Mouse (Mus musculus): ENCODE results near the gene Smim27. TPM values are rescaled to one million over a fixed set of nuclear protein-coding genes. Genes with fewer than 3 reads are reported as not detected.

The Smim27 gene
- polyA plus RNA-seq, 1 experiment from 2014 or later: 21.6 TPM

DNA sequence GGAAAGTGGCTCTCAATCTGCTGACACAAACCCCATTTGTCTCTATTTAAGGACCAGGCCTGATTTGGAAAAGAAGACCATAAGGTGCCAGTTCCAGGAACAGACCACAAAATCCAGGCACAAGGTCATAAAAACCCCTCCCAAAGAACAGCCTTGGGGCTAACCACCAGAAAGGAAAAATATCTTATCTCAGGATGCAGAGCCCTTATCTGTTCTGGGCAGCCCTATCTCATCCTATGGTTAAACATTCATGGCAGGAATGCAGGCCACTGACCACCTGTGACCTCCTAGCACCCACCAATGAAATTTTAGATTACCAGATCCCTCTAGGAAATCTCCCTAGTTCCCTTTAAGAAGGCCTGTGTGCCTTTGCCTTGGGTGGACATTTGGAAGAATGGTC, 40.3 kb downstream of the Smim27 start:
- Histone ChIP-seq H3K27me3 (ENCODE audit: control insufficient read depth, insufficient read depth, low read length) (no peaks in the 10 kb centered on the region), H3K4me2 (ENCODE audit: low read depth) (no peak overlapping the region), H3K4me3 (ENCODE audit: low read depth, low read length) (no peak overlapping the region), H3K4me1 (ENCODE audit: control insufficient read depth, insufficient read depth, low read length) (no peaks in the 10 kb centered on the region), H3K9ac (ENCODE audit: low read length) (no peak overlapping the region), H3K27ac (ENCODE audit: low read depth, low read length) (no peak overlapping the region), H3K9me3 (ENCODE audit: control insufficient read depth, low read length) (no peaks in the 10 kb centered on the region), H3K36me3 (ENCODE audit: control insufficient read depth, insufficient read depth, low read length) (no peaks in the 10 kb centered on the region)
- DNase-seq (ENCODE audit: low spot score) (no peak), ATAC-seq (ENCODE audit: insufficient read depth, low FRiP score, low TSS enrichment) (no peak)

DNA sequence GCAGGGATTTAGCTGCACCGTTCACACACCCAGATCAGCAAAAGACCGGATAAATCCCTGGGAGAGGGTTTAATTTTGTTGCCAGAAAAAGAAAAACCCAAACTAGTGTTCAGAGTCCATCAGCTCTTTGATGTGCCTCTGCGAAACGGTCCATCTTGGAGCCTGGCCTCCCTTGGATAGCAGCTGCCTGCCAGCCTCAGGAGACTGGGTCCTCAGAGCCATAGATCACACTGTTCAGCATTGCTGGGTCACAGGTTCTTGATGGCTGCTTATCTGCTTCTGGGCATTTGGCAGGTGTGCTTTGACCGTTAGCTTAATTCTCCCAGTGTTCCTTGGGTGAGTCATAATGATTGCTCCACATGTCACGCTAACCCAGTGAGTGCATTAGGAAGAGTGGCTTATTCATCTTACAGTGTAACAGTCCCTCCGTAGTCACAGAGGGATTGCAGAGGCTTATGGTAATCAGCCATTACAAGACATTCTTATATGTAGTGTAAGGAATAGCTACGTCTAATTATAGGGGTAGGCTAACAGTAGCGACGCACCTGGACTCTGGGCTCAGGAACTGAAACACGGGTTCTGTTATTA, 41.5 kb downstream of the Smim27 start:
- DNase-seq (ENCODE audit: low spot score) (no peak), ATAC-seq (ENCODE audit: insufficient read depth, low FRiP score, low TSS enrichment) (no peak)
- WGBS: 81% methylated on average over 11 of the region's 11 CpGs
- no peaks in the 10 kb centered on the region for H3K36me3 ChIP-seq (ENCODE audit: control insufficient read depth, insufficient read depth, low read length)
- no peak overlapping the region for H3K4me3 ChIP-seq (ENCODE audit: low read depth, low read length)
- H3K27ac ChIP-seq (ENCODE audit: low read depth, low read length): no peak overlapping the region
- H3K27me3 ChIP-seq (ENCODE audit: control insufficient read depth, insufficient read depth, low read length): no peaks in the 10 kb centered on the region
- H3K4me2 ChIP-seq (ENCODE audit: low read depth): no peak overlapping the region
- H3K9ac ChIP-seq (ENCODE audit: low read length): no peak overlapping the region
- no peaks in the 10 kb centered on the region for H3K4me1 ChIP-seq (ENCODE audit: control insufficient read depth, insufficient read depth, low read length)
- no peaks in the 10 kb centered on the region for H3K9me3 ChIP-seq (ENCODE audit: control insufficient read depth, low read length)

DNA sequence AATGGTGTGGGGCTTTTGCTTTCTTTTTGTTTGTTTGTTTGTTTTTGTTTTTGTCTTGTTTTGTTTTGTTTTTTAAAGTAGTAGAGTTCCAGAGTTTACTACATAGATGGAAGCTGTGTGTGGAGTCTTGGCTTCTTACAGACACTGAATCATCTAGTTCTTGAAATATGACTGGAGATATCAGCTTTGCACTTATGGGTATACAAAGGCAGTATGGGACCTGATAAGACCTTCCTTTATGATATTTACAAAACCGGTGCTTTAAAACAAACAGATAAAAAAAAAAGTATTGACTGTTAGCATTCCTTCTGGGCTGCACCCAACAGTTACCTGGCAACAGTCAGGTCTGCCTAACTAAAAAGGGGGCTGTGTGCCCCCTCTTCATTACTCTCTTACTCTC, 42.8 kb downstream of the Smim27 start:
- Histone ChIP-seq H3K4me1 (ENCODE audit: control insufficient read depth, insufficient read depth, low read length) (no peaks in the 10 kb centered on the region), H3K27me3 (ENCODE audit: control insufficient read depth, insufficient read depth, low read length) (no peaks in the 10 kb centered on the region), H3K9ac (ENCODE audit: low read length) (no peak overlapping the region), H3K9me3 (ENCODE audit: control insufficient read depth, low read length) (no peaks in the 10 kb centered on the region), H3K4me2 (ENCODE audit: low read depth) (no peak overlapping the region), H3K27ac (ENCODE audit: low read depth, low read length) (no peak overlapping the region), H3K36me3 (ENCODE audit: control insufficient read depth, insufficient read depth, low read length) (no peaks in the 10 kb centered on the region), H3K4me3 (ENCODE audit: low read depth, low read length) (no peak overlapping the region)
- ATAC-seq (ENCODE audit: insufficient read depth, low FRiP score, low TSS enrichment) (no peak), DNase-seq (ENCODE audit: low spot score) (no peak)
- 83% methylated on average over 1 of the region's 1 CpGs for WGBS

DNA sequence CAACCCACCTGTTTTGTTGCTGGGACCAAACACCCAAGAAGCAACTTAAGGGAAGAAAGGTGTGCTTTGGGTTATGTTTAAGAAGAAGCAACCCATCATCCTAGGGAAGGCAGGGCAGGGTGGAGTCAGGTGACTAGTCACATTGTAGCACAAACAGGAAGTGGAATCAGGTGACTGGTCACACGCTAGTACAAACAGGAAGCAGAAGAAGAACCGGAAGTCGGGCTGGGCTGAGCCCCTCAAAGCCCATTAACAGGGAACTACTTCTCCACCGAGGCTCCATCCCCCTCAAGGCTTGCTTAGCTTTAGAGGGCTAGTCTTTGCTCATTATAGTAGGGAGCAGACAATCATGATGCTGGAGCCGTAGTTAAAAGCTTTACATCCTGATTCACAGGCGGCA, 43.6 kb downstream of the Smim27 start:
- 86% methylated on average over 6 of the region's 6 CpGs for WGBS
- H3K9me3 ChIP-seq (ENCODE audit: control insufficient read depth, low read length): no peaks in the 10 kb centered on the region

DNA sequence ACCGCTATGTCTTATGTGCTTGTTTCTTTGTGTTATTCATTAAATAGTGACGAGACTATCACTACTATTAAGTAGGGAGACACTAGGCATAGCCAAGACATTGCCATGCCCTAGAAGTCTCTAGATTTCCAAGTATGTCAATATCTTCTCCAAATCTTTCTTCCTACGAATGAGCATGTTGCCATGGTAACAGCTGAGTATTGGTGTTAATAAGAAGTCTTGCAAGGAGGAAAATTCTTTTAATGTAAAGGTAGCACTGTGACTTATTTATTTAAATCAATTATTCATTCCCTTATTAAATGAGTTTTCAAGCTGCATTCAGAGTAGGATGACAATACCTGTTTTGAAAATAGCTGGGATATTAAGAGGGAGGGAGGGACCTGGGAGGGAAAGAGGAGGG, 48.0 kb downstream of the Smim27 start:
- H3K27me3 ChIP-seq (ENCODE audit: control insufficient read depth, insufficient read depth, low read length): no peaks in the 10 kb centered on the region
- H3K4me2 ChIP-seq (ENCODE audit: low read depth): no peak overlapping the region
- ATAC-seq (ENCODE audit: insufficient read depth, low FRiP score, low TSS enrichment) (no peak), DNase-seq (ENCODE audit: low spot score) (no peak)
- H3K27ac ChIP-seq (ENCODE audit: low read depth, low read length): no peak overlapping the region
- H3K4me1 ChIP-seq (ENCODE audit: control insufficient read depth, insufficient read depth, low read length): no peaks in the 10 kb centered on the region
- no peaks in the 10 kb centered on the region for H3K36me3 ChIP-seq (ENCODE audit: control insufficient read depth, insufficient read depth, low read length)
- H3K9ac ChIP-seq (ENCODE audit: low read length): no peak overlapping the region
- H3K4me3 ChIP-seq (ENCODE audit: low read depth, low read length): no peak overlapping the region
- 83% methylated on average over 3 of the region's 3 CpGs for WGBS
- H3K9me3 ChIP-seq (ENCODE audit: control insufficient read depth, low read length): no peaks in the 10 kb centered on the region

More for the DNA sequence above, 43.6 kb downstream of the Smim27 start:
- H3K27ac ChIP-seq (ENCODE audit: low read depth, low read length): no peak overlapping the region
- H3K27me3 ChIP-seq (ENCODE audit: control insufficient read depth, insufficient read depth, low read length): no peaks in the 10 kb centered on the region
- no peak for DNase-seq (ENCODE audit: low spot score)
- no peaks in the 10 kb centered on the region for H3K36me3 ChIP-seq (ENCODE audit: control insufficient read depth, insufficient read depth, low read length)
- ATAC-seq (ENCODE audit: insufficient read depth, low FRiP score, low TSS enrichment): no peak
- H3K4me3 ChIP-seq (ENCODE audit: low read depth, low read length): no peak overlapping the region
- no peak overlapping the region for H3K4me2 ChIP-seq (ENCODE audit: low read depth)
- H3K9ac ChIP-seq (ENCODE audit: low read length): no peak overlapping the region
- no peaks in the 10 kb centered on the region for H3K4me1 ChIP-seq (ENCODE audit: control insufficient read depth, insufficient read depth, low read length)

Other genes with a start within 250 kb of the Smim27 start
- 61.4 and 65.4 TPM in 2 replicates for gene Aco1, start 126.5 kb upstream of the Smim27 start, polyA plus RNA-seq (2014; fragmentation: Nextera tagmentation; extraction: Ambion mirVana)
- gene Ddx58, start 29.8 kb upstream of the Smim27 start, polyA plus RNA-seq (2014; fragmentation: Nextera tagmentation; extraction: Ambion mirVana): 2.8 and 4.1 TPM in 2 replicates
- gene Topors, start 271 bp downstream of the Smim27 start, polyA plus RNA-seq (2014; fragmentation: Nextera tagmentation; extraction: Ambion mirVana): 49.0 and 49.3 TPM in 2 replicates
- 274 and 296 TPM in 2 replicates for gene Ndufb6, start 9.8 kb downstream of the Smim27 start, polyA plus RNA-seq (2014; fragmentation: Nextera tagmentation; extraction: Ambion mirVana)
- 0.42 and 0.51 TPM in 2 replicates for gene Tmem215, start 202.6 kb downstream of the Smim27 start, polyA plus RNA-seq (2014; fragmentation: Nextera tagmentation; extraction: Ambion mirVana)